Mouse (Mus musculus) sigmoid colon, adult 10 weeks (tissue): ENCODE results near the gene Lrig1. TPM values are rescaled to one million over a fixed set of nuclear protein-coding genes. Genes with fewer than 3 reads are reported as not detected.

Experiments
- polyA plus RNA-seq: library from polyadenylated mRNA; stranded (reverse); fragments of 350-450 nt; fragmentation: Illumina TruSeq; extraction: RNeasy Lipid Tissue Mini Kit (QIAGEN cat#74804); gene quantifications from one replicate; pipeline ENCODE4 v1.2.3, GENCODE M21; 2014; ENCODE audit warnings: low read depth, low replicate concordance

The Lrig1 gene
- 22.6 TPM for polyA plus RNA-seq

GRCm38 (mm10) chr6:94700067-94700491 lies at the start of gene Lrig1:
Gene Lrig1 (minus strand): TSS chr6:94700158.

Other genes with a start within 250 kb of the Lrig1 start
- gene Slc25a26, start 199.8 kb downstream of the Lrig1 start, polyA plus RNA-seq = 4.6 TPM